Mouse (Mus musculus): ENCODE measurements at regions not wholly inside any gene's neighbourhood (a gene's known extent, or its start where the extent isn't known, plus 50 kb on each side); places are given as distances from the start of the nearest gene placed in this dataset.

- peak; percentile 6 for DNase-seq (ENCODE audit: low read depth, low spot score)
- no peaks in the 10 kb centered on the region for H3K9me3 ChIP-seq (replicated peaks; ENCODE audit: insufficient read depth, low read length)
- H3K27ac ChIP-seq (ENCODE audit: control insufficient read depth, low read depth, low read length): no peak overlapping the region
- no peaks in the 10 kb centered on the region for H3K79me2 ChIP-seq (ENCODE audit: control insufficient read depth, insufficient read depth, low read length, poor library complexity)
- H3K36me3 ChIP-seq (ENCODE audit: control insufficient read depth in 1 of 2, insufficient read depth in 2 of 2, low read length in 2 of 2): no peaks in the 10 kb centered on the region
- no peak overlapping the region for H3K4me3 ChIP-seq (ENCODE audit: control insufficient read depth in 1 of 2, insufficient read depth in 1 of 2, low read depth in 2 of 2, low read length in 2 of 2)
- H3K4me1 ChIP-seq (ENCODE audit: control insufficient read depth in 1 of 2, insufficient read depth in 2 of 2, low read length in 2 of 2): no peaks in the 10 kb centered on the region
- no peaks in the 10 kb centered on the region for H3K27me3 ChIP-seq (ENCODE audit: control insufficient read depth in 1 of 2, insufficient read depth in 2 of 2, low read length in 2 of 2)
- TF ChIP-seq SMC3 (IDR thresholded peaks at IDR 0.05; ENCODE audit: low read depth, low read length) (peak; percentile 42), ETS1 (IDR thresholded peaks at IDR 0.05; ENCODE audit: low read depth, low read length) (no peak), POLR2A (IDR thresholded peaks at IDR 0.05; ENCODE audit: control insufficient read depth in 1 of 2, insufficient read depth in 1 of 2, low read depth in 1 of 2, low read length in 2 of 2, poor library complexity in 1 of 2) (no peak), CHD1 (IDR thresholded peaks at IDR 0.05; ENCODE audit: low read depth, low read length) (no peak), ZKSCAN1 (IDR thresholded peaks at IDR 0.05; ENCODE audit: low read depth, low read length) (no peak), E2F4 (IDR thresholded peaks at IDR 0.05; ENCODE audit: borderline replicate concordance, low read depth, low read length) (no peak), CTCF (IDR thresholded peaks at IDR 0.05 in 2 of 3, conservative IDR thresholded peaks at IDR 0.05 in 1 of 3; ENCODE audit: control insufficient read depth in 1 of 3, insufficient read depth in 1 of 3, low read depth in 2 of 3, low read length in 3 of 3, poor library complexity in 1 of 3, severe bottlenecking in 1 of 3) (peak in 2 of 3 experiments; percentile 9 to 26; a peak in 2 of 6 replicates)
- no peak overlapping the region for H3K9ac ChIP-seq (ENCODE audit: control insufficient read depth, low read depth, low read length, poor library complexity, severe bottlenecking)
Observed at GRCm38 (mm10) chr15:45180173-45180572, 5046.0 kb downstream of the 9330182O14Rik start.

All from MEL (cell line).